Mouse (Mus musculus): ENCODE measurements around the gene Tnfaip8l3.
"Not testable (repeated sequence)": the region's sequence is repeated elsewhere in the genome, so short reads cannot be mapped to it uniquely, and the experiment has no call there.

Gene Tnfaip8l3

DNA sequence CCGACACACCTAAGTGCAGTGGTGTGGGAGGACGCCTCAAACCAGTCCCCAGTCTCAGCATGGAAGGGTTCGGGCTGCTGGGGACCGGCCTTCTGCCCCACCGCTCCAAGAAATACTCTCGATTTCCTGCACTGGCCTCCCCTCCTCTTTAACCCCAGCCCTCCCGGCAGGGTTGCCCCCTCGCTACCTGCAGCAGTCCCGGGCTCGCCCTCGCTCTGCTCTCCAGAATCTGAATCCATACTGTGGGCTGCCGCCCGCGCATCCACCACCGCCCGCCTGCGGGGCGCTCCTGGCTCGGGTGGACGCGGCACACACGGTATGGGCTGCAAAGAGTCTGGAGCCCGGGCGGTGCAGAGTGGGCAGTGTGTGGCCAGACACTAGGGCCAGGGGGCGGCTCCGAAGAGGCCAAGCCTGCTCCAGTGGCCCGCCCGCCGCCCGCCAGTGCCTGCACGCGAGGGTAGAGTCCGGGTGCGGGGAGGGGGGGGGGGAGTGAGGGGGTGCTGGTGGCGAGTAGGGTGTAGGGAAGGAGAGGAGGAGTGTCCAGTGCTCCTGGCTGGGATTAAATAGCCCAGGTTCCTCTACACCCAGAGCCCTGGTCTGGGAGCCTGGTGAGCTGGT lies at the start of gene Tnfaip8l3:
Tnfaip8l3 (minus strand) TSS at position 357 of the 618 bp plus-strand sequence.
- peak; percentile 49 for DNase-seq (ENCODE audit: low spot score)

DNA sequence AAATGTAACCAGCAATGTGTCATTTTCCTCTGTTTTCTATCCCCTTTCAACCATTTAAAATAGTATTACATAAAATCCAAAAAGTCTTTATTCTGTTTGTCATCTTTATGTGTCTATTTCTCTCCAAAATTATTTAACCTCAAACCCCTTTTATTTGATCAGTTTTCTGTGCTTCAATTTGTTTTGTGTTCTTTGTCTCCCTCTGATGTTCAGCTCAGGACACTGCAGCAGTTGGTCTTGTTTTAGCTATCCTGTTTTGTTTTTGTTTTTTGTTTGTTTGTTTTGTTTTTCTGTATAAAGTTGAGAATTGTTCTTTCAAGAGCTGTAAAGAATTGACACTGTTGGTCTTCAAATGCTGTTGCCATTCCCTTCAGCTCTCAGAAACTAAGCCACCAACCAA lies 44.5 kb upstream of the Tnfaip8l3 start:
- no peak for DNase-seq (ENCODE audit: low spot score)

DNA sequence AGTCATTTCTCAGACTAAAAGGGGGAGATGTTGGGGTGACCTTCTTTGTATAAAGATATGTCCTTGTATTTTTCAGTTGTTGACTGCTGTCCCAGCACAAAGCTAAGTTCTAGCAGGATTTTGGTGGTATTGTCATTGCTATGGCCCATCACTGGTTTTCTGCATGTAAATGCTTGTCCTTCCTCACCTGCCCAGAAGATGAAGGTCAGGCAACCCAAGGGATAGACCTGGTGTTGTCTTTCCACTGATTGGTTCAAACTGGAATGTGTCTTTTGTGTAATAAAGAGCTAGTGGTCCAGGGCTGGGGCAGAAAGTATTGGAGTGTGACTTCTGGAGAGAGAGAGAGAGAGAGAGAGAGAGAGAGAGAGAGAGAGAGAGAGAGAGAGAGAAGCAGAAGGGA lies 30.4 kb upstream of the Tnfaip8l3 start:
- DNase-seq (ENCODE audit: low spot score): no peak

GRCm38 (mm10) chr9:54097091-54097490 lies 28.9 kb upstream of the Tnfaip8l3 start:
- no peak for DNase-seq (ENCODE audit: low spot score)

DNA sequence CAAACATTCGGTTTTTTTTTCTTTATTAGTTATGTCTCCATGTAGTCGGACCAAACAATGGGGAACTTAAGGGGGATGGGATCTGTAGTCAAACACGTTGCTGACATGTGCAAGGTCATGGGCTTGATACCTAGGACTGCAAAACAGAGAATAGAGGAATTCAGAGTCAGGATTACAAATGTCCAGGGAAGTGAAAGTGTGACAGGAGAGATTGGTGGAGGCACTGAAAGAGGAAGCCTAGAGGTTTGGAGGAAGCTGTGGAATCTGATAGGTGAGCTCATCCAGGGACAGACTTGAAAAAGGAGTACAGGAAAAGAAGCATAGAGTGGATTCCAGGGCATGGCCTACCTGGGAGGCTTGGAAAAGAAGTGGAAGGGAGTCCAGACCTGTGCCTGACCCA lies 16.1 kb upstream of the Tnfaip8l3 start:
- no peak for DNase-seq (ENCODE audit: low spot score)

- DNase-seq (ENCODE audit: low spot score): no peak
Observed at GRCm38 (mm10) chr9:54077740-54078139, 9.6 kb upstream of the Tnfaip8l3 start.

- DNase-seq (ENCODE audit: low spot score): no peak
Observed at GRCm38 (mm10) chr9:54074901-54075300, 6.7 kb upstream of the Tnfaip8l3 start.

- no peak for DNase-seq (ENCODE audit: low spot score)
Observed at GRCm38 (mm10) chr9:54073688-54074087, 5.5 kb upstream of the Tnfaip8l3 start.

DNA sequence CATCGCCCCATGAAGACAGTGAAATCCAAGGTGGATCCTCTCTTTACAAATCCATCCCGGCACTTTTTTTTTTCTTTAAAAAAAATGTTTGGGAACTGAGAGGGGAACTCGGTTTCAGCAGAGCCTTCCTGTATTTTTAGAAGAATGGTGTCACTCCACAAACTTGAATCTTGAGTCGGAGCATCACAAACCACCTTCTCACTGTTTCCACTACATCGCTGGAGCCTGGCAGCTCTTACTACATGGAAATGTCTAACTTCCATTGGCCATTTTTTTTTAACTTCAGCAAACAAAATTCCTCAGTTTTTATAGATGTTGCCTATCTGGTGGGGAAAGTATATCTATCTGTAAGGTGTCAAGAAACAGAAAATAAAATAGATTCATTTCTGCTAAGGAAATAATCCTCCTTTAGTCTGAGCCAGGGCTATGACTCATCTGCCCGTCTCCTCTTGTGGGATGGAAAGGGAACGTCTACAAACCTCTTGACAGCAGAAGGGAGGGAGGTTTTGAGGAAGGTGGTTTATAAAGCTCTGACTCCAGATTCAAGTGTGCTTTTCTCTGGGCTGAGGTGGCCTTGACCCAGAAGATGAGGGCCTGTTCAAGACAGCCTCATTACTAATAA lies 3.4 kb upstream of the Tnfaip8l3 start:
- DNase-seq (ENCODE audit: low spot score): no peak

- no peak for DNase-seq (ENCODE audit: low spot score)
Observed at GRCm38 (mm10) chr9:54069204-54069603, 1.0 kb upstream of the Tnfaip8l3 start.

- DNase-seq (ENCODE audit: low spot score): peak; percentile 69
Observed at GRCm38 (mm10) chr9:54068777-54069176, 589 bp upstream of the Tnfaip8l3 start.

GRCm38 (mm10) chr9:54067642-54068031 lies 551 bp downstream of the Tnfaip8l3 start:
- no peak for DNase-seq (ENCODE audit: low spot score)

GRCm38 (mm10) chr9:54064836-54065235 lies 3.4 kb downstream of the Tnfaip8l3 start:
- no peak for DNase-seq (ENCODE audit: low spot score)

DNA sequence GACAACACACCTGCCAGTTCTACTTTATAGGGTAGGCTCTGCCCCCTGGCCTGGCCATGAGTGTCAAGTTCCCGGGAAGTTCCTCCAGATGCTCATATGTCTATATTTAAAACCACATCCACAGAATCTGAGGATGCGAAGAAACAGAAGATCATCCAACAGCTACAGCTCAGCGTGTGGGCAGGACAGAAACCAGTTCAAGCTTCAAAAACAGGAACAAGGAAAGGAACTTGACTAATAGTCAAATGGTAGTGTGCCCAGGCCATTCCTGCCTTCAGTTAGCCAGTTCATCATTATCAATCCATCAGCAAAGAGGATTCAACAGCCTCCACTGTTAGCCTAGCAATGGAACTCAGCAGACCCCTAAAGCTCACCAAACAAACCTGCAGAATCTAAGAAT lies 4.5 kb downstream of the Tnfaip8l3 start:
- DNase-seq (ENCODE audit: low spot score): no peak

GRCm38 (mm10) chr9:54061666-54062065 lies 6.5 kb downstream of the Tnfaip8l3 start:
- no peak for DNase-seq (ENCODE audit: low spot score)

DNA sequence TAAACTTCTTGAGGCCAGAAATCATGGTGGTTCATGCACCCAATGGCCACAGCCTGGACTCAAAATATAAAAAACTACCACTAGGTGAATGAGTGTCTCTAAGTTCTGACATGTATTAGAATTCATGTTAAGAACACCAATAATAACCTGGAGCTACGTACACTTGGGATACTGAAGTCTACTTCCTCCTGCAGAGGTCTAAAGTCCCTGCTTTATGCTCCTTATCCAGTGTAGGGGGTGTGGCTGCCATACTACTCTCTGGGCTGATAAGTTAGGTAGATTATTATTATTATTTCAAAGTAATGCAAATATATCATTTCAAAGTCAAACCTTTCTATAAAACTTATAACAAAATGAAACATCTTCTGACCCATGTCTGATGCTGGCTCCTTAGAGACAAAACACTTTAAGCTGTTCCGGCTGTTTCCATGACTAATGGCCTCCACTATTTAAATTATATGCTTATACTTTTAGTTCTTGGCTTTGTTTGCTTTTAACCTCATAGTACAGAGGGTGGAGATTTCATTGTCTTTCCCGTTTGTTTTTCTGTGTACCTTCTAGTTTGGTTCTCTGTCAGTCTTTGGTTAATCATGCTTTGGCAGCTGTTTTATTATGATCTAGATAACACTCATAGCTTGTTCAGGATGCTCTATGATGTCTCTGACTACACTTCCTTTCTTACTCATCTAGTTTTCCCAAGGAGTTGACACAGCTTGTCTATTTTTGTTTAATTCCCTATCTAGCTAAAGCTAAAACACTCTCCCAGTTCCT lies 16.7 kb downstream of the Tnfaip8l3 start:
- no peak for DNase-seq (ENCODE audit: low spot score)

GRCm38 (mm10) chr9:54048978-54049377 lies 19.2 kb downstream of the Tnfaip8l3 start:
- no peak for DNase-seq (ENCODE audit: low spot score)

DNA sequence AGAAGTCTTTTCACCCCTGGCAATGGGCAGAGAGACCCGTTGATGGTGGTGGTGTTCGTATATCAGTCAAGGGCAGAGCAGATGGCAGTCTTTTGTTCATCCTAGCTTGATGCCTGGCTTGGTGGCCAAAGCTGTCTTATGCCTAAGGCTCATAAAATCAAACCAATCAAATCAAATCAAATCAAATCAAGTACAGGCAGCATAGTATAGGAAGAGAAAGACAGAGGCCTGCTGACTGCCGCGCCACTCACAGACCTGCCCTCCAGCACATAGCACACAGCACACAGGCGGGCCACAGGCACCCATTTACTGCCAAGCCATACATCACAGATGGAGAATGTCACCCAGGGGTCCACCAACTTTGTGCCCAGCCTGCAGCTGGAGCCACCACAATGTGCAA lies 25.1 kb downstream of the Tnfaip8l3 start:
- no peak for DNase-seq (ENCODE audit: low spot score)

GRCm38 (mm10) chr9:54037717-54038116 lies 30.5 kb downstream of the Tnfaip8l3 start:
- no peak for DNase-seq (ENCODE audit: low spot score)

DNA sequence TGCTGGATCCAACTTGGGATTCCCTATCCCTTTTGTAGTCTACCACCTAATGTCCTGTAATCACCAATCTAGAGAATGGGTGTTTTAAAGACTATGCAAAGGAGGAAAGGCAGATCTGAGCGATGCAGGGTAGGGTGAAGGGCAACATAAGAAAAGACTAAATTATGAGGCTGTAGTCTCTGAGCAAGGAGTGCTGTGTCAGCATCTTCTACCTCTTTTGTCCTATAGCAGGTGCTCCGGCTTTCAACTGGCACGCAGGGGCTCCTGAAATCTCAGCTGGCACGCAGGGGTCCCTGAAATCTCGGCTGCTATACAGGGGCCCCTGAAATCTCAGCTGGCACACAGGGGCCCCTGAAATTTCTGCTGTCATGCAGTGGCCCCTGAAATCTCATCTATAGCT lies 33.5 kb downstream of the Tnfaip8l3 start:
- DNase-seq (ENCODE audit: low spot score): no peak

DNA sequence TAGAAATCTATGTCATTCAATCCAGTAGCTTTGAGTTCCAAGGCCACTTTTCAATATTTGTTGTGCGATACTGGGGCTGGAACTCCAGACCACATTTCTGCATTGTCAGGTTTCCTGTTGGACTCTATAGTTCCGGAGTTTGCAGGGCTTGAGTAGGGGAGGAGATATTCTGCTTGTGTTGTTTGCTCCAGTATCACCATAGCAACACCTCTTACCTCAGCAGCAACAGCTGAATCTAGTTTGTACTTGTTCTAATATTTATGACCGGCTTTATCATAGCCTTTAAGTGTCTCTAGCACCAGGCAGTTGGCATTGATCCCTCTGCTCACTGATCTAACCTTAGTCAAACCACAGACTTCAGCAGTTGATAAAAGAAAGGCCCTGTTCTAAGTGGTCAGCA lies 45.4 kb downstream of the Tnfaip8l3 start:
- DNase-seq (ENCODE audit: low spot score): no peak

- no peak for DNase-seq (ENCODE audit: low spot score)
Observed at GRCm38 (mm10) chr9:53994528-53994927, 73.7 kb downstream of the Tnfaip8l3 start.

DNA sequence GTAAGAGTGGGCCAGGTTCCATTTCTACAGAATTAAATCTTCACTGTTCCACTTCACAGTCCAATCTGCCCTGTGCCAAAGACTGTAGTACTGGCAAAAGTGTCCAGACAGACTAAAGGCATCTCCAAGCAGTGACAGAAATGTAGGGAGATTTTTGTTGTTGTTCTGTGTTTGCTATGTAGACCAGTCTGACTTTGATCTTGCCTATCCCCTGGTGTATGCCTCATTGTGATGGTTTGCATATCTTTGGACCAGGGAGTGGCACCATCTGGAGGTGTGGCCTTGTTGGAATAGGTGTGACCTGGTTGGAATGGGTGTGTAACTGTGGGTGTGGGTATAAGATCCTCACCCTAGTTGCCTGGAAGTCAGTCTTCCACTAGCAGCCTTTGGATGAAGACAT lies 75.6 kb downstream of the Tnfaip8l3 start:
- DNase-seq (ENCODE audit: low spot score): not testable (repeated sequence)
